Mouse (Mus musculus): ENCODE results near the gene Echdc3.

Gene Echdc3

GRCm38 (mm10) chr2:6168560-6168959 is 44.3 kb downstream of the Echdc3 start:
- DNase-seq (ENCODE audit: low spot score in 2 of 2): no peak

- peak in 1 of 2 experiments; percentile 57 for DNase-seq (ENCODE audit: low spot score in 2 of 2)
Observed at GRCm38 (mm10) chr2:6167843-6168558, 44.8 kb downstream of the Echdc3 start.

- DNase-seq (ENCODE audit: low spot score in 2 of 2): no peak
Observed at GRCm38 (mm10) chr2:6165771-6166170, 47.1 kb downstream of the Echdc3 start.

GRCm38 (mm10) chr2:6164606-6165290 is 48.1 kb downstream of the Echdc3 start:
- DNase-seq (ENCODE audit: low spot score in 2 of 2): no peak

GRCm38 (mm10) chr2:6162366-6163040 is 50.3 kb downstream of the Echdc3 start:
- DNase-seq (ENCODE audit: low spot score in 2 of 2): no peak

- no peak for DNase-seq (ENCODE audit: low spot score in 2 of 2)
Observed at GRCm38 (mm10) chr2:6159735-6160134, 53.1 kb downstream of the Echdc3 start.

GRCm38 (mm10) chr2:6159219-6159618 is 53.6 kb downstream of the Echdc3 start:
- DNase-seq (ENCODE audit: low spot score in 2 of 2): no peak

GRCm38 (mm10) chr2:6157635-6158034 is 55.2 kb downstream of the Echdc3 start:
- DNase-seq (ENCODE audit: low spot score in 2 of 2): no peak

- DNase-seq (ENCODE audit: low spot score in 2 of 2): no peak
Observed at GRCm38 (mm10) chr2:6157208-6157607, 55.6 kb downstream of the Echdc3 start.

GRCm38 (mm10) chr2:6149801-6150200 is 63.0 kb downstream of the Echdc3 start:
- DNase-seq (ENCODE audit: low spot score in 2 of 2): no peak

GRCm38 (mm10) chr2:6146901-6147300 is 65.9 kb downstream of the Echdc3 start:
- no peak for DNase-seq (ENCODE audit: low spot score in 2 of 2)

- DNase-seq (ENCODE audit: low spot score in 2 of 2): no peak
Observed at GRCm38 (mm10) chr2:6146257-6146656, 66.6 kb downstream of the Echdc3 start.

GRCm38 (mm10) chr2:6145611-6146010 is 67.2 kb downstream of the Echdc3 start:
- DNase-seq (ENCODE audit: low spot score in 2 of 2): no peak

GRCm38 (mm10) chr2:6142915-6143654 is 69.7 kb downstream of the Echdc3 start:
- DNase-seq (ENCODE audit: low spot score in 2 of 2): no peak

- no peak for DNase-seq (ENCODE audit: low spot score in 2 of 2)
Observed at GRCm38 (mm10) chr2:6140572-6141161, 72.2 kb downstream of the Echdc3 start.
